Mouse (Mus musculus) embryonic facial prominence, embryonic 14.5 days (tissue): ENCODE measurements around the gene Mettl6. TPM values are rescaled to one million over a fixed set of nuclear protein-coding genes. Genes with fewer than 3 reads are reported as not detected.

ENCODE experiments used
- ATAC-seq: fragments of 200-750 bp; cut with Nextera tagmentation; 2 replicates; pipeline ENCODE4 v1.8.0; 2017; ENCODE audit warnings: low read depth, moderate number of reproducible peaks, moderate TSS enrichment
- DNase-seq: peaks from one replicate; pipeline ENCODE4 v3.0.0-alpha.2; 2015; ENCODE audit warnings: low spot score
- H3K27ac ChIP-seq: fragments of 300-500 bp; sonication (generic); replicated peaks from 2 replicates; pipeline ENCODE4 v1.5.1; 2014; ENCODE audit warnings: low read depth, mild to moderate bottlenecking, low read length, moderate library complexity
- H3K27me3 ChIP-seq: fragments of 300-500 bp; sonication (generic); replicated peaks from 2 replicates; pipeline ENCODE4 v1.6.1; 2014; ENCODE audit warnings: low read length; ENCODE audit not compliant: control insufficient read depth, insufficient read depth
- H3K36me3 ChIP-seq: fragments of 300-500 bp; sonication (generic); 2 replicates; pipeline ENCODE4 v1.6.1; 2014; ENCODE audit warnings: low read length, mixed read lengths; ENCODE audit not compliant: control insufficient read depth, insufficient read depth
- H3K4me1 ChIP-seq: fragments of 300-500 bp; sonication (generic); 2 replicates; pipeline ENCODE4 v1.6.1; 2014; ENCODE audit warnings: antibody characterized with exemption, low read length; ENCODE audit not compliant: control insufficient read depth, insufficient read depth
- H3K4me2 ChIP-seq: fragments of 300-500 bp; sonication (generic); 2 replicates; pipeline ENCODE4 v1.6.1; 2014; ENCODE audit warnings: low read depth, mild to moderate bottlenecking, low read length, moderate library complexity, mixed read lengths
- H3K4me3 ChIP-seq: fragments of 300-500 bp; sonication (generic); 2 replicates; pipeline ENCODE4 v1.5.1; 2014; ENCODE audit warnings: low read depth, mild to moderate bottlenecking, low read length
- H3K9ac ChIP-seq: fragments of 300-500 bp; sonication (generic); 2 replicates; pipeline ENCODE4 v1.6.1; 2014; ENCODE audit warnings: low read depth, mild to moderate bottlenecking, low read length, moderate library complexity, mixed read lengths
- H3K9me3 ChIP-seq: fragments of 300-500 bp; sonication (generic); 2 replicates; pipeline ENCODE4 v1.6.1; 2016; ENCODE audit warnings: low read length; ENCODE audit not compliant: control insufficient read depth
- WGBS: fragments of 180-500 bp; shearing (Covaris S2); extraction: QIAGEN DNeasy Blood & Tissue Kit; methylation state at CpG from one replicate; pipeline ENCODE4 v1.1.7; 2014; 5-methylcytosine and 5-hydroxymethylcytosine counted together
- polyA plus RNA-seq: library from polyadenylated mRNA; unstranded; fragments of >200 nt; fragmentation: Nextera tagmentation; extraction: Ambion mirVana; gene quantifications from 2 replicates; pipeline ENCODE4 v1.2.1, GENCODE M21; 2014

Mettl6 gene
- polyA plus RNA-seq, 1 experiment from 2014 or later, result 54.0 TPM

DNA sequence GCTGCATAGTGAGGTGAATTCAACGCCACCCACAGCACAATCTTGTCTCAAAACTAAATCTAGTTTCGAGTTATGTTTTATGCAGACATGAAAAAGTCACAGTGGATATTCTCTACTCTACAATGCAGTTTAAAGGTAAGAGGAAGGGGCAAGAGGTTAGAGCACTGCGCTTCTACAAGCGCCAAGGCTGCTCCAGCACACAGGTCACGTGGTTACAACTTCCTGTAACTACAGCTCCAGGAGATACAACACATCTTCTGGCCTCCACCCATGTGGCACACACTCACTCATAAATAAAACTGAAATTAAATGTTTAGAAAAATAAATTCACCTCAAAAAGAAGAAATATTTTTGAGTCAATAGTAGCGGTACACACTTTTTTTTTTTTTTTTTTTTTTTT lies 54.1 kb downstream of the Mettl6 start:
- 88% methylated on average over 6 of the region's 6 CpGs for WGBS
- H3K36me3 ChIP-seq, result no peaks in the 10 kb centered on the region
- no peak overlapping the region for H3K9ac ChIP-seq
- ATAC-seq (no peak), DNase-seq (no peak)
- no peak overlapping the region for H3K4me3 ChIP-seq
- H3K4me1 ChIP-seq, result no peaks in the 10 kb centered on the region
- H3K27me3 ChIP-seq, result no peaks in the 10 kb centered on the region
- H3K27ac ChIP-seq, result no peak overlapping the region
- no peaks in the 10 kb centered on the region for H3K9me3 ChIP-seq
- no peak overlapping the region for H3K4me2 ChIP-seq

GRCm38 (mm10) chr14:31440230-31440629 lies 54.6 kb downstream of the Mettl6 start:
- no peaks in the 10 kb centered on the region for H3K9me3 ChIP-seq
- no peak overlapping the region for H3K27ac ChIP-seq
- H3K4me1 ChIP-seq, result no peaks in the 10 kb centered on the region
- H3K36me3 ChIP-seq, result no peaks in the 10 kb centered on the region
- ATAC-seq (no peak), DNase-seq (no peak)
- H3K4me2 ChIP-seq, result no peak overlapping the region
- H3K27me3 ChIP-seq, result no peaks in the 10 kb centered on the region
- H3K4me3 ChIP-seq, result no peak overlapping the region
- 27% methylated on average over 3 of the region's 3 CpGs for WGBS
- H3K9ac ChIP-seq, result no peak overlapping the region

DNA sequence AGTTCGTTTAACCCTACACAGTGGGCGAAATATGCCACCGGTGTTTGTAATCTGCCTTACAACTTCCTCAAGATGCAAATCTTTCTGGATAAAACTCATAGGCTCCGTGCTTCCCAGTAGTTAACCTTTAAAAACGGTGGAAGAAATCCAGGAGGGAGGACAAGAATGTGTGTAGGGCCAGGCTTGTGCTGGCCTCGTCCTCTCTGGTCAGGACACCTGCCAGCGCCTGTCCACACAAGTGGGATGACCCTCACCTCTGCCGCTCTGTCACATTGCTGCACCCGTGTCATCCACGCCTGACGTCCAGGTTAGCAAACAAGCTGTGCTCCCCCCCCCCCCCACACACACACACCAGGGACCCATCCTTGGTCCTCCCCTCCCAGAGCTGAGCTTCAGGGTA lies 55.6 kb downstream of the Mettl6 start:
- no peak overlapping the region for H3K4me2 ChIP-seq
- H3K9ac ChIP-seq, result no peak overlapping the region
- WGBS, result 66% methylated on average over 11 of the region's 11 CpGs
- H3K4me1 ChIP-seq, result no peaks in the 10 kb centered on the region; the same call in 1 of the 2 replicates
- H3K9me3 ChIP-seq, result no peaks in the 10 kb centered on the region
- DNase-seq (no peak), ATAC-seq (no peak)
- no peaks in the 10 kb centered on the region for H3K36me3 ChIP-seq
- no peak overlapping the region for H3K27ac ChIP-seq
- H3K27me3 ChIP-seq, result no peaks in the 10 kb centered on the region
- H3K4me3 ChIP-seq, result no peak overlapping the region

- Histone ChIP-seq H3K36me3 (no peaks in the 10 kb centered on the region), H3K27me3 (no peaks in the 10 kb centered on the region), H3K4me2 (no peak overlapping the region), H3K4me1 (peaks cover 7% of the 10 kb centered on the region), H3K27ac (no peak overlapping the region), H3K4me3 (no peak overlapping the region), H3K9ac (no peak overlapping the region), H3K9me3 (no peaks in the 10 kb centered on the region)
- no peak for DNase-seq
- no peak for ATAC-seq
- WGBS, result 71% methylated on average over 8 of the region's 8 CpGs
Observed at GRCm38 (mm10) chr14:31437826-31438529, 56.9 kb downstream of the Mettl6 start.

DNA sequence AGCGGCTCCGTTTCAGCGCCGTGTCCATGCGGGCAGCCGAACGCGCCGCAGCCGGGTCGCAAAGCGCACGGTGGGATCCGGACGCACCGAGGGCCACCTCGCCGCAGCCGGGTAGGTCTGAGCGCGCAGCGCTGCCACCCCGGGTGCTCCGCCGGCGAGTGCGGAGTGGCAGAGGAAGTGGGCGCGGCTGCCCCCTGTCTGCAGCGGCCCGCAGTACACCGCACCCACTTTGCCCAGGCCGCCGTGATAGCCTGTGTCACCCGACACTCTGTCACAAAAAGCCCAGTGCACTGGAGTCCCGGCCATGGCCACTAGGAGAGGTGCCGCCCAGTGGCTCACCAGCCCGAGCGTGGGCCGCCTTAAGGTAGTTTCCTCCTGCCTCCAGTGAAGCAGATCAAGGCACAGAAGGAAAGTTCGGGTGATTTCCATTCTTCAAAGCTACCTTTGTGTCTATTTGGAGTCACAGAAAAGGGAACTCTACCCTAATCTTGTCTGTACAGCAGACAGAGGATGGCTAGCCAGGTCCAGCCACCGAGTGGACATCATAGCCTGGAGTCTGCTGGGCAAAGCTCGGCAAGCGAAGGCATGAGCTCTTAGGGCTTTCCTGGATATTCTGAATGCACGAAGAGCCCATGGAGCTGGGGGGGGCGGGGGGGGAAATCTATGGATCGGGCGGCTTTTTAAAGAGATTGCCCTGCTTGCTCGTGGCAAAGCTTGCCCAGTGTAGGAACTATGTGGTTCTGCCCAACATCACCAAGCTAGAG lies 58.7 kb downstream of the Mettl6 start, which contains the start of gene Sh3bp5:
TSS of gene Sh3bp5 (minus strand) at position 149 of the 764 bp plus-strand sequence.
- H3K4me2 ChIP-seq, result peak within 1 kb of the TSS; percentile 96
- H3K9me3 ChIP-seq, result no peaks in the 10 kb centered on the region
- H3K27ac ChIP-seq, result peak within 1 kb of the TSS; percentile 42
- H3K4me1 ChIP-seq, result peaks cover 15% of the 10 kb centered on the region
- H3K9ac ChIP-seq, result peak within 1 kb of the TSS; percentile 81
- WGBS, result 11% methylated on average over 37 of the region's 49 CpGs
- ATAC-seq, result peak; percentile 94
- H3K27me3 ChIP-seq, result no peaks in the 10 kb centered on the region
- no peaks in the 10 kb centered on the region for H3K36me3 ChIP-seq
- DNase-seq, result peak; percentile 82
- H3K4me3 ChIP-seq, result peak within 1 kb of the TSS; percentile 73

DNA sequence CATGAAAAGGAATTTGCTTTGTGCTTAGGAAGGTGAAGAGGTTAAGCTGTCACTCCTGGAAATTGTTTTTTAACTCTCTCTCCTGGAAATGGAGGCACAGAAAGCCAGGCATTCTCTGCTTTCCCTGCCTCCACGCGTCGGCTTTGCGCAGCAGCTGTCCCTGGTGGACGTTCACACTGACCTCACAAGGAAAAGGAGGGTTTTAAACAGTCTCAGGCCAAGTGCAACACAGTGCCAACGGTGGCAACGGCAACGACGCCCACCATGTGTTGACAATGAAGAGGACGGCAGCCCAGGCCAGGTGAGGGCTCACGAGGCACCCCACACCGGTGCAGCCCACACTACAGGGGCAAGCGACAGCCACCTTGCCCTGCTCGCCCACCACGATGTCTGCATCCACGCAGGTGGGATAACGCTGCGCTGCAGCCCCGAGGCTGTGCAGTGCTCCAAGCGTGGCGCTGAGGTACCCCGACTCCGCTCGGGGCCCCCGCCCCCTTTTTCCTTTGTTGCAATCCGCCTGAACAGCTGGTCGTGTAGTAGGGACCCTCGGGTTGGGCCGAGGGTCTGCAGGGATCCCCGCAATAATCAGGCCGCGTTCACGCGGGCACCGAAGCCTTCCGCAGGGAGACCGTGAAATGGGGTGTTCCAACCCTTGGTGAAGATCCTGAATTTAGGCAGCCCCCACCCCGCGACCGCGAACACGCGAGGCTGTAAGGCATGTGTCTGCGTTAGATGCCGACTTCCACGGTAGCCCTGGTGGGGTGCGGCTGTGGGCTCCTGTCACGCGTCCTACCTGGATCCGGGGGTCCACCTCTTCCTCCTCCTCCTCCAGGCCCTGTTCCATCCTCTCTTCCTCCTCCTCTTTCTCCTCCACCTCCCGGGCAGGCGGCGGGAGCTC lies 59.6 kb downstream of the Mettl6 start:
- Histone ChIP-seq H3K4me2 (peak overlapping the region; percentile 96), H3K27ac (peak overlapping the region; percentile 42), H3K4me3 (peak overlapping the region; percentile 73), H3K4me1 (peaks cover 15% of the 10 kb centered on the region), H3K9me3 (no peaks in the 10 kb centered on the region), H3K27me3 (no peaks in the 10 kb centered on the region), H3K36me3 (no peaks in the 10 kb centered on the region), H3K9ac (peak overlapping the region; percentile 81)
- DNase-seq (peak; percentile 36), ATAC-seq (peak; percentile 41)
- under 1% methylated on average over 48 of the region's 53 CpGs for WGBS

GRCm38 (mm10) chr14:31434426-31434825 lies 60.4 kb downstream of the Mettl6 start:
- Histone ChIP-seq H3K27ac (no peak overlapping the region), H3K4me2 (peak overlapping the region; percentile 96), H3K4me3 (peak overlapping the region; percentile 73), H3K9me3 (no peaks in the 10 kb centered on the region), H3K27me3 (no peaks in the 10 kb centered on the region), H3K9ac (no peak overlapping the region), H3K36me3 (no peaks in the 10 kb centered on the region), H3K4me1 (peaks cover 15% of the 10 kb centered on the region)
- WGBS, result 34% methylated on average over 5 of the region's 5 CpGs
- no peak for DNase-seq
- ATAC-seq, result no peak

- DNase-seq, result peak; percentile 63
- peak overlapping the region; percentile 96 for H3K4me2 ChIP-seq
- H3K27me3 ChIP-seq, result no peaks in the 10 kb centered on the region
- peaks cover 15% of the 10 kb centered on the region for H3K4me1 ChIP-seq
- H3K9ac ChIP-seq, result peak overlapping the region; percentile 34; the same call in 1 of the 2 replicates
- no peak for ATAC-seq
- no peaks in the 10 kb centered on the region for H3K9me3 ChIP-seq
- 20% methylated on average over 7 of the region's 7 CpGs for WGBS
- peak overlapping the region; percentile 69 for H3K27ac ChIP-seq
- no peaks in the 10 kb centered on the region for H3K36me3 ChIP-seq
- peak overlapping the region; percentile 73; the same call in 1 of the 2 replicates for H3K4me3 ChIP-seq
Observed at GRCm38 (mm10) chr14:31433851-31434360, 60.9 kb downstream of the Mettl6 start.
